Mouse (Mus musculus) layer of hippocampus, adult 11-12 months (tissue): ENCODE results near the gene Kpna3.
"Not testable (repeated sequence)": the region's sequence is repeated elsewhere in the genome, so short reads cannot be mapped to it uniquely, and the experiment has no call there.

Experiments
- DNase-seq: peaks from one replicate; pipeline ENCODE4 v3.0.0; 2022; ENCODE audit warnings: low spot score

Kpna3 gene

DNA sequence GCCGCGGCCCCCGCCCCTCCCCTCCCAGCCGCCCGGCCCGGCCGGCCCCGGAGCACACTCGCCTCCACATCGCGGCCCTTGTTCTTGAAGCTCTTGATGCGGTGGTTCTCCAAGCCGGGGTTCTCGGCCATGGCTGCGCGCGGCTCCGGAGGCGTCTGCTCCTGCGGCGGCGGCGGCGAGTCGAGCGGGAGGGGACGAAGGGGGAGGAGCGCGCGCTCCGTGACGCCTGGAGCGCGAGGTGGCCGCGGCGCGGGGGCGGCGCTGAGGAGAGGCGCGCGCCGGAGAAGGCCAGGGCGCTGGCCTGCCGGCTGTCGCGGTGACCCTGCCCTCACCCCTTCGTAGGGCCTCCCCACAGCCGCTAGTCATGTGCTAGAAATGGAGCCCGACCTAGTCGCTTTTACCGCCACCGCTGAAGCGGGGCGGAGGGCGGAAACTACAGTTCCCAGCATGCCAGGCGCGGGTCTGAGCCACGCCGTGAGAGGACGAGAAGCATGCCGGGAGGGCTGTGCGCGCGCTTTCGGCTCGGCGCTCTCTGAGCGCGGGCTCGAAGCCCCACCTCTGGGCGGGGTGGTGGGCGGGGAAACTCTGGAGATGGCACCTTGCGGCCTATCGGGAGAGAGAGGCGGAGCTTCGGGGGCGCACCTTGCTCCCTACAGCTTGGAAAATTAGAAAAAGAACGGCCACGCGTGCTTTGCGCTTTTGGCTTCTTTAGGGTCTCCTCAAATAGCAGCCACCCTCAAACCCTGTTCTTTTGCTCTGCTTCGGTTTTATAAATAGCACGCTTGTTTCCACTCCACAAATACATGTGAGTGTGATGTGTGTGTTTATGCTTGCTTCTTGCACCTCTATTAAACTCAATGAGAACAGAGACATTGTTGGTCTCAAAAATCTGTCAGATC is at the start of gene Kpna3:
TSS of gene Kpna3 (minus strand) at position 214 of the 899 bp plus-strand sequence.
- peak; percentile 97 for DNase-seq

DNA sequence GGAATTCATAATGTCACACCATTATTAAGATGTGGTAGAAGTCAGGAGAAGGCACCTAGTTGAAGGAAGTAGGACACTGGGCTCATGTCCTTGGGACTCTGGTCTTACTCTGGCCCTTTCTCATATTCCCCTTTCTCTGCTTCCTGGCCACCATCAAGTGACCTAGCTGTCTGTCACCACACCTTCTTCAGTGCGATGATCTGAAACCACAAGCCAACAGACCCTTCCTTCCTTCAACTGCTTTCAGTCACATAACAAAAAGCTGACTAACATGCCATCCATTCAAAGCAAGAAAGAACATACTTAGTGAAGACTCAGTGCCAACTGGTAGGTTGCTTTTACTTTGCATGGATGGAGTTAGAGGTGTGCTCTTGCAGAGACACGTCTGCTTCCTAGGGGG is 20.7 kb upstream of the Kpna3 start:
- no peak for DNase-seq

DNA sequence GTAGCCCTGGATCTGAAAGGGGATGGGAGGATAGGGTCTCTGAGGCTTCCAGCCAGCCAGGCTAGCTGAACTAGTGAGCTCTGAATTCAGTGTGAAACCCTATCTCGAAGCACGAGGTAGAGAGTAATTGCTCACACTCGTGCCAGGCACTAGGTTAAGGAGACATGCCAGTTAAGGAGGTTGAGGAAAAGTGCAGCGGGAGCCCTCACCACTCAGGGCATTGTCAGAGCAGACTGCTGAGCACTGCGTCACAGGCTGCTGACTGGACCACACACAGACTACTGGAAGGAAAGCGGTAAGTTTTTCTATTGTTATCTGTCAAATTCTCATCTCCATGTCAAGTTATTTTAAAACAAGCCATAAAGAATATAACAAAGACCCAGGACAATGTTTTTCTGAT is 17.8 kb upstream of the Kpna3 start:
- no peak for DNase-seq

DNA sequence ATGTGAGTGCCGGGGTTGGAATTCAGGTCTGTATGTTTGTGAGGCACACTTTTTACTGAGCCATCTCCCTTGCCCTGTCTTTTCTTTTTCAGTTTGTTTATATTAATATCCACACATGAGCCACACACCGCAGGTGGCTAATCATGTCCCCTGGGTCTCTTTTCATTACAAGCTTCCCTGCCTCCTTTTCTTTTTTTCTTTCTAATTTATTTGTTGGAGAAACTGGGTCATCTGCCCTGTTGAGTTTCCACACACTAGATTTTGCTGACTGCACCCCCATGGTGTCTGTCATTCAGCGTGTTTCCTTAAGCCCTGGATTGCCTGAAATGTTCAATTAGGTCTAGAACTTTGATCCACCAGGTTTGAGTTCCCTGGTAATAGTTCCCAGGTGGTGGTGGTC is 15.9 kb upstream of the Kpna3 start:
- no peak for DNase-seq

DNA sequence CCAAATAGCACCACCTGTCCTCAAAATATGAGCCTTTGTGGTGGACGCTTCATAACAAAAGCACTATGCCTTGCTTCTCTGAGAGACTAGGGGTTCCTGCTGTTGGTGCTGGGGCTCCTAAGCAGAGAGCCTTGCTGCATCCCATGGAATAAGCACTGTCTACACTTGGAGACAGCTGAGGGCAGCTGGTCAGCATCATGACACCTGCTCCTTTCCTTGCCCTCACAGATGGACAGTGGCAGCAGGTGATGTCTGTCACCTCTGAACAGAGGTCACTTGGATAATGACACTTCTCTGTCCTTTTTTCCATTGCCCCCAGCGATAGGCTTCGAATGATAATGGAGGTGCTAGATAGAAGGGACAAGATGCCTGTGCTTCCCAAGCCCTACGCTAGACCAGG is 13.4 kb upstream of the Kpna3 start:
- DNase-seq: no peak

DNA sequence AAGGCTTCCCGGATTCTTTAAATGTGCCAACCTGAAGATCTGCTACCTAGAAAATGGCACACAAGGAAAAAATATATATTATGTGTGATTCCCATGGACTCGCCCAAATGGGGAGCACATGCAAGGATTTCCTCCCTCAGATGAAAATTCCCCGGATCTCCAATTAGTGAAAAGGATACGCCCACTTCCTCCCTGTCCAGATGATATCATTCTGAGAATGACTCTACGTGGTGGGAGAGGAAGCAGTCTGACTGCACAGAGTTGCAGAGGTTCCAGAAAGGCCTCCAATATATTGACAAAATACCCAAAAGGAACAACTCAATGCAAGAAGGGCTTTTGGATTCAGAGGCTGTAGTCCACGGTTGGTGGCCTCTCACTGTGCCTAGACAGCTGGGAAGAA is 12.8 kb upstream of the Kpna3 start:
- DNase-seq: no peak

DNA sequence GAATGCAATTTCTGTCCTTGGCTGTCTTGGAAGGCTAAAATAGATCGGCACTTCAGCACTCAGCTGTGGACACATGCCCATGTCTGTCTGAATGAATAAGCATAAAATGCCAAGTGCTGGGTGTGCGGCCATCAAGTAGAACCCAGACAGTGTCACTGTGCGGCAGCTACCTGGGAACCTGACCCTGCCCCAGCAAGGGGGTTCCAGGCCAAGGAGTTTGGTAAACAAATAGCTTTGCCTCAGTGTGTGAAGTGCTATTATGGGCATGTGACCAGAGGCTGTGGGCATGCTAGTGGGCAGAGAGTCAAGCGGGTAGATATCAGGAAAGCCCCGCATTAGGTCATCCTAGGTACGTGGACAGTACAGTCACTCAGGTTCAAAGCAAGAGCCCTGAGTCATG is 8.1 kb upstream of the Kpna3 start:
- DNase-seq: no peak

DNA sequence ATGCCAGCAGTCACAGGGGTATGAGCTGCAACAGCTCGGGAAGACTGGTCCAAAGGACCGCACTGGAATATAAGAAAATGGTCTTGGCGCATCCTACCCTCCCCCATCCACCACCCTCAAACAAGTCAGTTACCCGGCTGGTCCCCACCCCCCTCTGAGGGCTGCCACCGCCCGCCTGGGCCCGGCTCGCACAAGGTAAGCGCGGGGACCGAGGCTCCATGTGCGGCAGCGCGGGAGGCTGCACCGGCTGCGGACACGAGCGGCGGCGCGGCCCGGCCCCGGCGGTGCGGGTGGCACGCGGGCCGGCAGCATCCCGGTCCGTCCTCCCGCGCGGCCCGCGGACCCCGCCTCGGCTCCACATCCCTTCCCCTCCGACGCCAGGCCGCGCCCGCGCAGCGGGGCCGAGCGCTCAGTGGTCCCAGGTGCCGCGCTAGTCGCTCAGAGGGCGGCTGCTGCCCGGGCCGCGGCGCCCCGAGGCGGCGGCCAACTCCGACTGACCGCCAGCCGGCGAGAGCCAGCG is 473 bp downstream of the Kpna3 start:
- peak; percentile 56 for DNase-seq

DNA sequence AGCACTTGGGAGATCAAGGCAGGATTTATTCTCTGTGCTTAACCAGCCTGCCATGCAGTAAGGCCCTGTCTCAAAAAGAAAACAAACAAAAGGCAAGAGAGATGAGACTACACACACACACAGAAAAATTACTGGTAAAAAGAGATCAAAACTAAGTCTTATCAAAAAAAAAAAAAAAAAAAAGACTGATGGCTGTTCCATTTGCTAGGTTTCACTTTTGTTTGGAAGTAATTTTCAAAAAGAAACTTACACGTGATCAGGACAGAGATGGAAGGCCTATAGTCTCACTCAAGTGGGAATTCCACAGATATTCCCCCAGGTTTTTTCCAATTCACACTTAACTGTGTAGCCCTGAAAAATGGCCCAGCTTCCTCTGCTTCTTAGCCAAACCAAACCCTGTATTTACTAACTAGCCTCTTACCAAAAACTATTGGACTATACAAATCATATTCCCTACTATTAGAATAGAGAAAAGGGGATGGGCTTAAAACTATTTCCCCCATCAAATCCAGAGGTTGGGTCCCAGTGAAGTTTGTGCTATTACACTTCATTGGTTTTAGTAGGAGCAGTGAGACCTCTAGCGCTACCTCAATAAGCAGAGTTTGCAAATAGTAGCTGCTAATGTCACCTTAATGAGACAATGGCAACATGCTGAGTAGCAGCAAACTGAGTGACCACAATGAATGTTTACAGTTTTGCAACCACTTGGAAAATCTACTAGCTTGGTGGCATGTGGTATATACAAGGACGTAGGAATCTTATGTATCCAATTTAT is 1.3 kb downstream of the Kpna3 start:
- DNase-seq: no peak

DNA sequence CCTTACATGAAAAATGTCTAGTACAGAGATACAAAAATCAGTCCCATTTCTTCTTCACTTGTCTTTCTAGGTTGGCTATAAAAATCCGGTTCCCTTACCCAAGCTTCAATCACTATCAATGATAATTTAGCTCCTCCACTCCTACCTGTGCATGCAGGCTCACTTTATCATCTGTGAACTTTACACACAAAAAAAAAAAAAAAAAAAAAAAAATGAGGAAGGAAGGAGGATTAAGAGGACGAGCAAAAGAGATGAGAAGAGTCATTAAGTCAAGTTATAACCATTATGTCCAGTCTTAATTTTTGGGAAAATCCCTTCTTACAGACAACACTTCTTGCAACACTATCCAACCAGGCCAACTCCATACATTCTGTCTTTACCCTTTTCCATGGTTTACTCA is 2.8 kb downstream of the Kpna3 start:
- no peak for DNase-seq

DNA sequence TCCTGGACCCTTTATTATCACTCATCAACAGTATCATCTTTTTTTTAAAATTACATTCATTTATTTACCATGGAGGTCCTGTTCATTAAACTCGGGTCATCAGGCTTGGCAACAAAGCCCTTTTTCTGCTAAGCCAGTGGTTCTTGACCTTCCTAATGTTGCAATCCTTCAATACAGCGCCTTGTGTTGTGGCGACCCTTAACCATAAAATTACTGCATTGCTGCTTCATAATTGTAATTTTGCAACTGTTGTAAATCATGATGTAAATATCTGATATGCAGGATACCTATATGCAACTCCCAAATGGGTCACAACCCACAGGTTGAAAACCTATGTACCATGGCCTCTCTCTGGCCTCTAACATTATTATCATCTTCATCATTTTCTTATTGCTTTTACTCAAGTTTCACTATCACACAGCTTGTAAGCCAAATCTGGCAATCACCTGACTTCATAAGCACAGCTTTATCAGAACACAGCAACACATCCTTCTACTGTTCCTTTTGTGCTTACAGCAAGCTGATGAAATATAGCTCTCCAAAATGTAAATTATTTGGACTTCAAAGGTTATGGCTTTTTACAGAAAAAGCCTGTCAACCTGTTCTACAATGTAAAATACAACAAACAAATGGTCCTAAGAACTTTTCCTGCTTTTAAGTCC is 11.4 kb downstream of the Kpna3 start:
- DNase-seq: no peak

DNA sequence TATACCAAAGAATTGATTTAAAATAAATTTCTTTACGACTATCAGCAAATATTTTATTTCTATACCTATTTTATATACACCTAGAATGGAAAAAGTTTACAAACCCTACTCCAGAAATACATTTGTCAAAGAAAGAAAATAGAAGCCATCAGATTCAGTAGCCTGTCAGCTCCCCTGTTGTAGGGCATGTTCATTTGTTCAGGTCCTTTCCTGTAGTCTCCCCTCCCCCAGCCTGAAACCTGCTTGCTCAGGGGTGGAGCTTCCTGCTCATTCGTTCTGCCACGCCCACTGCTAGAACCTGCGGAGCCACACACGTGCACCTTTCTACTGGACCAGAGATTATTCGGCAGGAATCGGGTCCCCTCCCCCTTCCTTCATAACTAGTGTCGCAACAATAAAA is 12.6 kb downstream of the Kpna3 start:
- not testable (repeated sequence) for DNase-seq

DNA sequence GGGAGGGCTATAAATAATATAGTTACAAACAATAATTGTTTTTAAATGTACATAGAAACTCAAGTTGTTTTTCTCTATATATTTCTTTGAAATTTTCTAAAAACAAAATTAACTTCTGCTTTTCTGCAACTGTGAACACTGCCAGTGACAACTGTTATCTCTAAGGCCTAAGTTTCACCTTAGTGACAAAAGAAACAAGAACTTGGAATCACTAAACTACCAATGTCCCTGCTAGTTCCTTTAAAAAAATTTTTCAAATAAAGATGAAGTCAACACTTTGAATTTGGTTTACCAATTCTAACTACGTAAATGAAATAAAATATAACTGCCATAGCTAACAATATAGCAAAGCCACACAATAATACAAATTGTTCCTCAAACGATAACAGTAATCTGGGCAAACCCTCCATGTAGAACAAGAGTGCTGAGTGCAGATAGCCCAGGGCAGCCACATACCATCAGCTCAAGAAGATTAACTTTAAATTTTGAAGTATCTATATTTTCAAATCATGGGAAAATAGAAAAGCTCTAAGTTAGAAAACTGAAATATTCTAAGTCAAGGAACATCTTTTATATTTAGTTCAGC is 14.5 kb downstream of the Kpna3 start:
- DNase-seq: no peak

DNA sequence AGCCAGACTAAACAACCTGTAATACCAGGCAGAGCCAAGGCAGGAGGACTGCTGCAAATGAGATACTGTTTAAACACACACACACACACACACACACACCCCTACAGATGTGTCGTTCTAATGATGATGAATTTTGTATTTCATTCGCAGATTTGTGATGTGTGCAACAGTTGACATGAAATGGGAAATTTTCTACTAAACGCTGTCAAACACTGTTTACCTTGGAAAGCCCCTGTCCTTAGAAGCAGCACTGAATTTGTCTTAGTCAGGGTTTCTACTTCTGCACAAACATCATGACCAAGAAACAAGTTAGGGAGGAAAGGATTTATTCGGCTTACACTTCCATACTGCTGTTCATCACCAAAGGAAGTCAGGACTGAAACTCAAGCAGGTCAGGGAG is 24.0 kb downstream of the Kpna3 start:
- DNase-seq: no peak

DNA sequence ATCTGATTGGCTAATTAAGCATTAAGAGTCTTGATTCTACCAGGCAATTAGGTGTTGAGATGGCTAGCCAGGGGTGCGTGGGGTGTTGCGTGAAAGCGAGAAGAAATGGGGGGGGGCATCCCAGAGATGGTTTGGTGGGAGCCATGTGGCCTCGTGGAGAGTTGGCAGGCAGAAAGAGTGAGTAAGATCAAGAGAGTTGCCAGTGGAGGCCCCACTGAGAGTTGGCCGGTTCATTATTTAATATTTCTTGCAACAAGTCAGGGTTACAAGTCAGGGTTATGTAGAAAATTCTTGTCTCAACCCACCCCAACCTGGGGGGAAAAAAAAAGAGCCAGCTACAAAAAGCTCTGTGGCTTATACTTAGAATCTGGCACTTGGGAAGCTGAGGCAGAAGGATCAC is 24.4 kb downstream of the Kpna3 start:
- DNase-seq: no peak

DNA sequence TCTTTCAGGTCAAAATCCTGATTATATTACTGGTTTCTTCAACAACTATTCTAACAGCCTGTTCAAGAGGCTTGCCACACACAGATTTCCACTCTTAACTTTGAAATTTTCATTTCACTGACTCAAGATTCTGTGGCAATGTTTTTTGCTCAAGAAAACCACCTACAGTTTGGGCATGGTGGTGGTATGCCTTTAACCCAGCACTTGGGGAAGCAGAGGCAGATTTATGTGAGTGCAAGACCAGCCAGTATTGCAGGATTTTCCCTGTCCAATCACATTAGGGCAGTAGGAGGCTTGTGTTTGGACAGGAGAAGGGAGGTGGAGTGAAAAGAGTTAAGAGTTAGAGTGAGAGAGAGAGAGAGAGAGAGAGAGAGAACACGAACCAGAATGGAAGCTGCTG is 24.9 kb downstream of the Kpna3 start:
- DNase-seq: no peak

DNA sequence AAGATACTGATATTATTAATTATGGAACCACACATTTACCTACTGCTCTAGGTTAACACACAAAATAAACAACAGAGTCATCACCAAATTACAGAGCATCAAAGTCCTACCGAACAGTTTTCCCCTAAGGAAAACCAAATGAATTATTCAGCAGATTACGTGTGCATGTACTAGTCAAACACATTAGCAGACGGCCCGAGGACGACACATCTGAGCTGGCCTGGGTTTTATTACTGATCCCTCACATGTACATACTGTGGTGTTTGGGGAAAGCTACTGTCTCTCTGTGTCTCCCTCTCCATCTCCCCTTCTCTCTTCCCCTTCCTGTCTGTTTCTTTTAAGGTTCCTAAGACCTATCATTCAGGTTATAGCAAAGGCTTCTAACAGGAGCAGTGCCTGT is 25.5 kb downstream of the Kpna3 start:
- DNase-seq: no peak

DNA sequence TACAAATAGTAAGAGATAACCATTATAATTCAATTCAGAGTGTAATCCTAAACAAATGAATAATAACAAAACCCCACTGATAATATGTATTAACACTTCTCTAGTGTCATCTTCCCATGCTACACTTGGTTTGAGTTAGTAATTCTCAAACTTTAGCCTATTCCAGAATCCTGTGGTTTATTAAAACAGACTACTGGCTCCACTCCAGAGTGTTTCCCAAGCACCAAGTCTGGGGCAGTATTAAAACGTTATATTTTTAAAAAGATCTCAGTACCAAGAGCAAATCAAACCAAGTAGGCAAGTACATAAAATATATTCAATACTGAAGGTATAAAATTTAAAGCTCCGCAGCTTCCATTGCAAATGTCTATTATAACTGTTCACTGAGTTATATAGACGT is 26.0 kb downstream of the Kpna3 start:
- DNase-seq: no peak

DNA sequence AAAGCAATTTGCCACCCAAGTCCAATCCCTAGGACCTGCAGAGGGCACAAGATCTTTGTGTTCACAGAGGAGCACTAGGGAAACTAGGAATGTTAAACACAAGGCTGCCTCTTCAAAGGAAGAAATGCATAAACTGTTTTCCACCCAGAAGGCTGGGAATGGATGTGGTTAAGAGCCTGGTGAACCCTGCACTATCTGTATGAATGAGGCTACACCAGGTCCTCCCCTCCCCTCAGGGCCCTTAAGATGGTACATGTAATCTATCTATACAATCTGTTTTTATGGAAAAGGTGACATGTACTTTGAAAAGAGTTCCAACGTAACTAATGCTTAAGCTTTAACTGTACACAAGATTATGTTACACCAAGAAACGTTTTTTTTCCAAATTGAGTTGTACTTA is 29.7 kb downstream of the Kpna3 start:
- DNase-seq: no peak

DNA sequence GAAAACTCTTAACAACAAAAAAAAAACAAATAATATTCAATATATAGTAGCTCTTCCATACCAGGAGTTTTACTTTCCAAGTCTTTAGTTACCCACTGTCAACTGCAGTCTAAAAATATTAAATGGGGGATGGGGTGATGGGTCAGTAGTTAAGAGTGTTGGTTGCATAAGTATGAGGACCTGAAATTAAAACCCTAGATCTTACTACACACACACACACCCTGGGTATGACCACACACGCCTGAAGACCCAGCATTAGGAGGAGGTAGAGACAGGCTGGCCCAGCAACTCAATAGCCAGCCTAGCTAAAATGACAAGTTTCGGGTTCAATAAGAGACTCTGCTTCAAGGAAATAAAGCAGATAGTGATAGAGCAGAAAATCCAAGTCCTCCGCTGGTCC is 32.6 kb downstream of the Kpna3 start:
- DNase-seq: no peak

DNA sequence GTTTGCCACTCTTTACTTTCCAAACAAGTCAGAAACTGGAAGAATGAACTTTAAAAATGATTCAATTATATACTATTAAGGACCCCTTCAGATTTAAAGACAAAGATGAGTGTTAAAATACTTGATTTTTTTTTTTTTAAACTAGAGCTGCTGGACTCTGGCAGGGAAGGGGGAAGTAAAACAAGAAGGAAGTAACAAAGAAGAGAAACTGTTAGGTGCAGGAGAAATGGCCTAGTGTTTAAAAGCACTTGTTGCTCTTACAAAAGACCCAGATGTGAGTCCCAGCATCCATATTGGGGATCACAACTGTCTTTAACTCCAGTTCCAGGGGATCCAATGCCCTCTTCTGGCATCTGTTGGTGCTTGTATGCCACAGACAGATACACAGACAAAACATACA is 33.9 kb downstream of the Kpna3 start:
- no peak for DNase-seq

DNA sequence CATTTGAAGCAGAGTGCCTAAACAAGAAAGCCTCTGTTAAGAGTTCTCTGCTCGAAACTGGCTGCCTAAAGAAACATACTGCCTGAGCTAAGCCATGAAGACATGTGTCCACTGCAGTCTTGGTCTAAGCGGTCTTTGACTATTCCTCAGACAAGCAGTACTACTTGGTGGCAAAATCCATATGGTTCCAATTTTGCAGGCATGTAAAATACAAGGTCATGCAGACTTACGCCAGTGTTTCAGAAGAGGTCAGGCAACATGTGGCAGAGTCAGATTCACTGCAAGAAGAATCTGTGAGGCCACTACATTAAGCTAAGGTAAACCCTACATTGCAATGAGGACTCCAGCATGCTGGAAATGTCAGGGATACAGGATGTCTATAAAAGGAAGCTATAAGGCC is 34.7 kb downstream of the Kpna3 start:
- DNase-seq: no peak
